Mouse (Mus musculus): Measurements from ENCODE around the gene A430078G23Rik. TPM values are rescaled to one million over a fixed set of nuclear protein-coding genes. Genes with fewer than 3 reads are reported as not detected.

The A430078G23Rik gene
- polyA plus RNA-seq, 1 experiment from 2014 or later: 0.87 TPM

GRCm38 (mm10) chr8:3353811-3354442, 712 bp downstream of the A430078G23Rik start:
- peak overlapping the region; percentile 31; the same call in 1 of the 2 replicates for H3K27ac ChIP-seq
- H3K4me2 ChIP-seq: peak overlapping the region; percentile 32
- peaks cover 34% of the 10 kb centered on the region for H3K4me1 ChIP-seq
- no peak for ATAC-seq
- H3K27me3 ChIP-seq (replicated peaks): no peaks in the 10 kb centered on the region
- peak overlapping the region; percentile 23 for H3K4me3 ChIP-seq
- no peaks in the 10 kb centered on the region for H3K9me3 ChIP-seq (replicated peaks)
- H3K9ac ChIP-seq: no peak overlapping the region
- H3K36me3 ChIP-seq: no peaks in the 10 kb centered on the region
- WGBS (ENCODE audit: insufficient replicate concordance): 38% methylated on average over 6 of the region's 6 CpGs

DNA sequence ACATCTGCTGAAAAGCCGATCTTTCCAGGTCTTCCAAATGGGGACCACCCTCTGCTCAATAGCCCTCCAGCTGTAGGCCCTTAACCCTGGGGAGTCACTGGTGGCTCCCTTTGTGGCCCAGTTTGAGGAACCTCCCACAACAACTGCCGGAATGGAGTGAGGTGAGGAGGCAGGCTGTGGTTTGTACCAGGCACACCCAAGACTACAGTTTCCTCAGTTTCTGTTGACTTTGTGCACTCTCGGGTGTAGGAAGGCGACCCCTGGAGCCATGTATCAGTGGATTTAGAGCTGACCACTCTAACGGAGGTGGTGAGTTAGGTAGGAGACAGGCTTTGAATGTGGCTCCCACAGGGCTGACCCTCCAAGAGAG, 1.2 kb downstream of the A430078G23Rik start:
- H3K36me3 ChIP-seq: no peaks in the 10 kb centered on the region
- H3K4me2 ChIP-seq: peak overlapping the region; percentile 32
- H3K27ac ChIP-seq: peak overlapping the region; percentile 30; the same call in 1 of the 2 replicates
- H3K9me3 ChIP-seq (replicated peaks): no peaks in the 10 kb centered on the region
- no peak overlapping the region for H3K9ac ChIP-seq
- H3K4me1 ChIP-seq: peaks cover 34% of the 10 kb centered on the region
- peak overlapping the region; percentile 23; the same call in 1 of the 2 replicates for H3K4me3 ChIP-seq
- 31% methylated on average over 5 of the region's 5 CpGs for WGBS (ENCODE audit: insufficient replicate concordance)
- no peaks in the 10 kb centered on the region for H3K27me3 ChIP-seq (replicated peaks)
- no peak; the same call in 1 of the 2 replicates for ATAC-seq

DNA sequence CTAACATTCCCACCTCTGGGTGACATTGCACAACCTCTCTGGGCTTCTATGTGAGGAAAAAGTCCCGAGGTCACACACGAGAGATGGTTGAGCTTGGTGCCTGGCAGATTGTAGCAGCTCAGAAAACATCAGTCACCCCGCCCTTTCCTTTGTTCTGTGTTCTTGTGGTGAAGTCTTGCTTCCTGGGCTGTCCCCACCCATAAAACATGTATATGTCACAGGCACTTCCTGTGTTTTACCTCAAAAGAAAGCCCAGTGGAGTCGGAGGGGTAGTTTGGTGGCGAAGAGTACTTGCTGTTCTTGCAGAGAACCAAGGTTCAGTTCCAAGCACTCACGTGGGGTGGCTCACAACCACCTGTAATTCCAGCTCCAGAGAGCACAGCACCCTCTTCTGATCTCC, 2.4 kb downstream of the A430078G23Rik start:
- no peak overlapping the region for H3K4me3 ChIP-seq
- H3K27ac ChIP-seq: 0 out of 2 replicates have a peak overlapping the region, but pooled peaks have one; percentile 30
- peaks cover 34% of the 10 kb centered on the region for H3K4me1 ChIP-seq
- no peak for ATAC-seq
- H3K9ac ChIP-seq: no peak overlapping the region
- no peaks in the 10 kb centered on the region for H3K9me3 ChIP-seq (replicated peaks)
- no peak overlapping the region for H3K4me2 ChIP-seq
- no peaks in the 10 kb centered on the region for H3K27me3 ChIP-seq (replicated peaks)
- no peaks in the 10 kb centered on the region for H3K36me3 ChIP-seq
- WGBS (ENCODE audit: insufficient replicate concordance): 40% methylated on average over 6 of the region's 6 CpGs

DNA sequence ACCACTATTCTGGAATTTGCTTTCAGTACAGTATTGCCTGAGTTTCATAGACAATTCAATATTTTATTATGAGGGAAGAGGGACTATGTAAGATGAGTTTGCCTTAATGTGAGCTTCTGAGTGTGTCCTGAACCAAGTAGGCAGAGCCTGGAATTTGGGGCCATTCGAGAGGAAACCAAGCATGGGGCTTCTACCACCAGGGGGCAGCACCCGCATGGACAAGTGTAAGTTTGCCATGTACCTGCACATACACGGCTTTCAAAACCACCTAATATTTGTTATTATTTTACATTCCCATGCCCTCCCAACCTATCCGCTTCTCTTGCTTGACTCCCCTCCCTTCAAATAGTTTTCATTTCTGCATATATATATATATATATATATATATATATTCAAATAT, 4.8 kb downstream of the A430078G23Rik start:
- Histone ChIP-seq H3K4me1 (peaks cover 27% of the 10 kb centered on the region), H3K4me3 (no peak overlapping the region), H3K9me3 (replicated peaks) (no peaks in the 10 kb centered on the region), H3K4me2 (no peak overlapping the region), H3K36me3 (no peaks in the 10 kb centered on the region), H3K27me3 (replicated peaks) (no peaks in the 10 kb centered on the region), H3K9ac (no peak overlapping the region), H3K27ac (no peak overlapping the region)
- ATAC-seq: no peak
- 6% methylated on average over 4 of the region's 4 CpGs for WGBS (ENCODE audit: insufficient replicate concordance)

DNA sequence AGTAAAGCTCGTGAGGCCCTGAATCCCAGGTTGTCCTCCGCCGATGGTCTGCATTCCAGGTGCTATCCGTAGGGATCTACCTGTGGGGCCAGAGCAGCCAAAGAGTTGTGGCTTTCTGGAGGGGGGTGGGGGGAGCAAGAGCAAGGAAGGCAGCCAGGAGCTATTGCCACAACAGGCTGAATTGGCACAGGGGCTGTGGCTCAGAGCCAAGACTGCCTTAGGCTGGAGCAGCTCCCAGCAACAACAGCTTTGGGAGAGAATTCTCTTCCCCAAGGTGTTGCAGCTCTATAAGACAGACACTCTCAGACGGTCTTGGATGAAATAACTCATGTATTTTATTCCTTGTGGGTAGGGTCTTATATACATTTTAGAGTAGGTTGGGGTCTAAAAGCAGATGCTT, 13.9 kb downstream of the A430078G23Rik start:
- no peak overlapping the region for H3K4me2 ChIP-seq
- H3K4me3 ChIP-seq: no peak overlapping the region
- H3K27me3 ChIP-seq (replicated peaks): no peaks in the 10 kb centered on the region
- no peaks in the 10 kb centered on the region for H3K36me3 ChIP-seq
- no peak overlapping the region for H3K9ac ChIP-seq
- no peaks in the 10 kb centered on the region for H3K4me1 ChIP-seq
- no peak for ATAC-seq
- 70% methylated on average over 5 of the region's 5 CpGs for WGBS (ENCODE audit: insufficient replicate concordance)
- no peak overlapping the region for H3K27ac ChIP-seq
- no peaks in the 10 kb centered on the region for H3K9me3 ChIP-seq (replicated peaks)

- Histone ChIP-seq H3K27ac (no peak overlapping the region), H3K27me3 (replicated peaks) (no peaks in the 10 kb centered on the region), H3K9ac (no peak overlapping the region), H3K36me3 (no peaks in the 10 kb centered on the region), H3K9me3 (replicated peaks) (no peaks in the 10 kb centered on the region), H3K4me3 (no peak overlapping the region), H3K4me2 (no peak overlapping the region), H3K4me1 (no peaks in the 10 kb centered on the region)
- no peak for ATAC-seq
- 48% methylated on average over 1 of the region's 1 CpGs for WGBS (ENCODE audit: insufficient replicate concordance)
These were observed 14.9 kb downstream of the A430078G23Rik start for GRCm38 (mm10) chr8:3368091-3368490.

- no peaks in the 10 kb centered on the region for H3K27me3 ChIP-seq (replicated peaks)
- H3K27ac ChIP-seq: no peak overlapping the region
These were observed 22.5 kb downstream of the A430078G23Rik start for GRCm38 (mm10) chr8:3375748-3376147.

DNA sequence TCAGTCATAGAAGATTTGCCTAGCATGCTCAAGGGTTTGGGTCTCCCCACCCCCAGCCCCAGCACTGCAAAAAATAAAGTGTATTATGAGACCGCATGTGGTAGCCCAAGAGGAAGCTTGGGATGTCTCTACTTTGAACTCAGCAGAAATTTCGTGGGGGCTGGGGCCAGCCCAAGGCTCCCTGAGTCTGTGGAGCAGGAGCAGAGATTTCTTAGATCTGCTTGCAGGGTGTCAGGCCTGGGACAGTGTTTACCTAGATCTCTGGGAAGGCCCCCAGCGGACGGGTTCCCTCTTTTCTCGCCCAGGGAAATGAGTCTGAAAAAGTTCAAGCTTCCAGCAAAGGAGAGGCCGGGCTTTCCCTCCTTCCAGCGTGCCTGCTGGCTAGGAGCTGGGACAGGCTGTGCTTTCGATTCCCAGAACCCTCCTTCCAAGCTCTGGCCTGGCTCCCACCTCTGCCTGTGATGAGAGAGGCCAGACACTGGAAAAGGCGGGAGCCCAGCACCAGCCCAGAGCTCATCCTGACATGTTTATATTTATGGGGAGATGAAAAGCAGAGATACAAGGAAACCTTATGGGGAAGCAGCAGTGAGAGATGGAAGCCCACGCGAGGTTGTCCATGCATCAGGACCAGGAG, 23.5 kb downstream of the A430078G23Rik start:
- Histone ChIP-seq H3K9ac (no peak overlapping the region), H3K4me1 (no peaks in the 10 kb centered on the region), H3K4me2 (no peak overlapping the region), H3K4me3 (no peak overlapping the region), H3K9me3 (replicated peaks) (no peaks in the 10 kb centered on the region), H3K27me3 (replicated peaks) (no peaks in the 10 kb centered on the region), H3K27ac (no peak overlapping the region), H3K36me3 (no peaks in the 10 kb centered on the region)
- 60% methylated on average over 10 of the region's 11 CpGs for WGBS (ENCODE audit: insufficient replicate concordance)
- ATAC-seq: 0 out of 2 replicates have a peak, but pooled peaks have one; percentile 15

More at GRCm38 (mm10) chr8:3375748-3376147, 22.5 kb downstream of the A430078G23Rik start:
- Histone ChIP-seq H3K4me2 (no peak overlapping the region), H3K36me3 (no peaks in the 10 kb centered on the region), H3K9ac (no peak overlapping the region), H3K4me1 (no peaks in the 10 kb centered on the region), H3K9me3 (replicated peaks) (no peaks in the 10 kb centered on the region), H3K4me3 (no peak overlapping the region)
- ATAC-seq: no peak

DNA sequence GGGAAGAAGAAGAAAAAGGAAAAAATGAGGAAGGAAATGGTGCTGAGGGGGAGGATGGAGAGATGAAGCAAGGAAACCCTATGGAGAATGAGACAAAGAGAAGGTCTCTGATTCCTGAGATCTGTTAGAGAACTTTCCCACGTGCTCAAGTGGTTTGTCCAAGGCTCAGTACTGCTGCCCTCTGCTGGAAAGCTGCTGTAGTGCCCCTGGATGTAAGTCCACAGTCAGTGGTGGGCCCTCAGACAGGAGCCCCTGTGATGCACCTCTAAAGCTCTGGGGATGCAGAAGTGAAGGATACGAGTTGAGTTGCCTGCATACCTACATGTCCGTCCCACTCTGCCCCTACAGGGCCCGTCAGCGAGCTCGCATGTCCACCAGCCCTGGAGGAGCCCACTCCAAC, 34.1 kb downstream of the A430078G23Rik start:
- no peaks in the 10 kb centered on the region for H3K36me3 ChIP-seq
- no peak overlapping the region for H3K4me3 ChIP-seq
- H3K27me3 ChIP-seq (replicated peaks): no peaks in the 10 kb centered on the region
- no peak for ATAC-seq
- no peak overlapping the region for H3K9ac ChIP-seq
- H3K4me1 ChIP-seq: peaks cover 13% of the 10 kb centered on the region
- H3K4me2 ChIP-seq: no peak overlapping the region
- no peaks in the 10 kb centered on the region for H3K9me3 ChIP-seq (replicated peaks)
- no peak overlapping the region for H3K27ac ChIP-seq
- 46% methylated on average over 6 of the region's 6 CpGs for WGBS (ENCODE audit: insufficient replicate concordance)

DNA sequence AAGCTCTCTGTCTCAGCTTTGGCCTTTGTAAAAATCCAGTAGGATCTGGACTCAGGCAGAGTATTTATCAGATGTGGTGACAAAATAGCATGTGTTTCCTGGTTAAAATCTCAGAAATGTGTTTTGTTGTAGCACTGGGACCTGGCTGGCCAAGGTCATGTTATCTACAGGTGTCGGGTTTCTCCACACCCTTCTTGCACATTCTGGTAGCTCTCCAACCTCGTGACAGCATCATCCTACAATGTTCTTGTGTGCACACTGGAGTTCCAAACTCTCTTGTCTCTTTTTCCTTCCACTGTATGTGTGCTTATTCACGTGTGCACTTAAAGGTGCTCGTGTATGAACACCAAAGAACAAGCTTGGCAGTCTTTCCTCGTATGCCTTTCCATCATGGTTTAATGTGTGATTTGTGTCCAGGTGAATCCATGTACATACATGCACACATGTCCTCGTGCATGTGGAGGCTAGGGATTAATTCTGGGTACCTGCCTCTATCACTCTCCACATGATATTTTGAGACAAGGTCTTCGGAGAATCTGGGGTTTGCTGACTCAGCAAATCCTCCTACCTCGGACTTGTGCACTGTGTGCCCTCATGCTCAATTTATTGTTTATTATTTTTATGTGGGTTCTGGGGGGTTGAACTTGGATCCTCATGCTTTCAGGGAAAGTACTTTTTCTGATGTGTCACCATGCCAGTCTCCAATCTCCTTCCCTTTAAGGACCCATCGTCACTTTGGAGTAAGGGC, 35.5 kb downstream of the A430078G23Rik start:
- 64% methylated on average over 9 of the region's 9 CpGs for WGBS (ENCODE audit: insufficient replicate concordance)
- no peak overlapping the region for H3K4me3 ChIP-seq
- no peak overlapping the region for H3K9ac ChIP-seq
- H3K4me2 ChIP-seq: no peak overlapping the region
- H3K27ac ChIP-seq: no peak overlapping the region
- ATAC-seq: no peak
- no peaks in the 10 kb centered on the region for H3K36me3 ChIP-seq
- H3K27me3 ChIP-seq (replicated peaks): no peaks in the 10 kb centered on the region
- H3K4me1 ChIP-seq: peaks cover 24% of the 10 kb centered on the region
- no peaks in the 10 kb centered on the region for H3K9me3 ChIP-seq (replicated peaks)

DNA sequence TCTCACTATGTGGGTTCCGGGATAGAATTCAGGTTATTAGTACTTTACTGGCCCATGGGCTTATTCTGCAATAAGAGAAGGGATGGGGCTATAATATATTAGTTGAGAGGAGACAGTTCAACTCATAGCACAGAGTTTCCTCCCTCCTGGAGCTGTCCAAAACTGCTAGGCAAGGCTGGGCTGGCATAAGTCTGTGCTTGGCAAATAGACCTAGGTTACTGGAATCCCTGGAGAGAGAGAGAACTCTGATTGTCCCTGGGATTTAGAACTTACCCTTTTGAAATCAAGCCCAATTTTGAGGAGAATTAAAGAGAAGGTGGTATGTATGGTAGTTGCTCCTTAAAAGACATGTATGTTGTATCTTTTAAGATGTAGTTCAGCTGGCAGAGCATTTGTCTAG, 36.3 kb downstream of the A430078G23Rik start:
- Histone ChIP-seq H3K36me3 (no peaks in the 10 kb centered on the region), H3K4me1 (peaks cover 32% of the 10 kb centered on the region), H3K27me3 (replicated peaks) (no peaks in the 10 kb centered on the region), H3K4me2 (no peak overlapping the region), H3K27ac (no peak overlapping the region), H3K4me3 (no peak overlapping the region), H3K9me3 (replicated peaks) (no peaks in the 10 kb centered on the region), H3K9ac (no peak overlapping the region)
- WGBS (ENCODE audit: insufficient replicate concordance): 82% methylated on average over 1 of the region's 1 CpGs
- ATAC-seq: no peak

GRCm38 (mm10) chr8:3392293-3392692, 39.1 kb downstream of the A430078G23Rik start:
- Histone ChIP-seq H3K36me3 (peaks cover 10% of the 10 kb centered on the region), H3K4me3 (peak overlapping the region; percentile 80), H3K4me2 (peak overlapping the region; percentile 91), H3K4me1 (peaks cover 42% of the 10 kb centered on the region), H3K9me3 (replicated peaks) (no peaks in the 10 kb centered on the region), H3K9ac (peak overlapping the region; percentile 86), H3K27me3 (replicated peaks) (no peaks in the 10 kb centered on the region), H3K27ac (peak overlapping the region; percentile 69)
- 14% methylated on average over 4 of the region's 4 CpGs for WGBS (ENCODE audit: insufficient replicate concordance)
- ATAC-seq: peak; percentile 57
